Mouse (Mus musculus): ENCODE results near the gene Kank4. TPM values are rescaled to one million over a fixed set of nuclear protein-coding genes. Genes with fewer than 3 reads are reported as not detected.
A peak's percentile ranks its signal among the peaks of the same experiment; 100 is the strongest.
"Not testable (repeated sequence)": the region's sequence is repeated elsewhere in the genome, so short reads cannot be mapped to it uniquely, and the experiment has no call there.

Gene Kank4
- polyA plus RNA-seq, 1 experiment from 2014 or later, result 0.10 TPM

DNA sequence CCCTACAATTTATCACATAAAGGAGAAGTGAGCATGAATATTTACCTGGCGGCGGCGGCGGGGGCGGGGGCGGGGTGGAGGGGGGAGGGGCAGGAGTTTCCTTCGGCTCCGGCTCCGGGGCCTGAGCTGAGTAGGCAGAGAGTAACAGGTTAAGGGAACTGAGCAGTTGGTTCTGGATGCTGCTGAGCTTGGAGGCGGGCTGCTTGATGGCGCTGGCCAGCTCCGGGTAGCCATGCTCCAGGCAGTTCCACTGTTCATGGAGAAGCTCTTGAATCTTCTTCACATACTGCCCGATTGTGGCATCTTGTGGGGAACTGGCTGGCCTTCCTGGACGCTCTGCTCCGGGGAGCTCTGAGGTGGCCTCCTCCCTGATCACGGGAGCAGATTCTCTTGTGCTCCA is 39.1 kb downstream of the Kank4 start:
- no peak for DNase-seq (ENCODE audit: low spot score)

DNA sequence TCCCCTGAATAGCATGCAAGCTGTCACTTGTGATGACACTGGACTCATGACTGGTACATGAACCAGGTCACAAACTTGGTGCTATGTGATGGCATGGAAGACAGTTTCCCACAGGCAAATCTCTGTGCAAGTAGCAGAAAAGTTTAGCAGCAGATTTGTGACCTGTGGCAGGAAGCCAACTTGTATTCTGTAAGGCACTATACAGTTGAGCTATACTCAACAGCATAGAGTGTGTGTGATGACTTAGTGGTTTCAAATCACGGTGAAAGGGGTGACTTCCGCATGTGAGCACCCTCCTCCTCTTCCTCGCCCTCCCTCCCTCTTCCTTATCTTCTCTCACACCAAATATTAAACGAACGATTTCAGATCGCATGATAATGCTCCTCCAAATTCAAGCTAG is 39.9 kb downstream of the Kank4 start:
- no peak for DNase-seq (ENCODE audit: low spot score)

DNA sequence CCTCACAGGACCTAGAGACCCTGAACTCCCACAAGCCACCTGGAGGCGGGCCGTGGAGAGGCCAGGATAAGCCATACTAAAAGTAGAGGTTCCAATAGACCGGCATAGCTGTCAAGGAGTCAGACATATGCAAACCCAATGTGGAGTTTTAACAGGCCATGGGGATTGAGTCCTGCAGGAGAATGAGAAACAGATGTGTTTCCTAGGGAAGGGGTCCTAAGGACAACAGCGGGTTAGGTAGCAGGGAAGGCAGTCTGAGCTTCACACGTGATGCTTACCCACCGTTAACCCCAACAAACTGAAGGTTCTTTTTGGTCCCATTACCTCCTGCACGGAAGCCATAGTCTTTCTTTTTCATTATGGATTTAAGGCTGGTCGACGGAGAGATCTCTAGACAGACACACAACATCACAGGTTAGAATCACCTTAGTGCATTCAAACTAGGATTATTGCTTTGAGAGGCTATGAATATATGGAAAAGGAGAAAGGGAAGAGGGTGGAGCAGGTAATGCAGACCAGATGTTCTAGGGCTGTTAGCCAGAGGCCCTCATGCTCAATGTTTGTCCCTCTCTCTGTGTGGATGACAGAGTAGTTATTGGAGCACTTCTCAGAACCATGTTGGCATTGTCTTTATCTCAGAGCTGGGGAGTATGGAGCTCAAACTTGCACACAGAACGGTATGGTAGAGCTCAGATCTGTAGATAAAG is 40.5 kb downstream of the Kank4 start:
- no peak for DNase-seq (ENCODE audit: low spot score)

DNA sequence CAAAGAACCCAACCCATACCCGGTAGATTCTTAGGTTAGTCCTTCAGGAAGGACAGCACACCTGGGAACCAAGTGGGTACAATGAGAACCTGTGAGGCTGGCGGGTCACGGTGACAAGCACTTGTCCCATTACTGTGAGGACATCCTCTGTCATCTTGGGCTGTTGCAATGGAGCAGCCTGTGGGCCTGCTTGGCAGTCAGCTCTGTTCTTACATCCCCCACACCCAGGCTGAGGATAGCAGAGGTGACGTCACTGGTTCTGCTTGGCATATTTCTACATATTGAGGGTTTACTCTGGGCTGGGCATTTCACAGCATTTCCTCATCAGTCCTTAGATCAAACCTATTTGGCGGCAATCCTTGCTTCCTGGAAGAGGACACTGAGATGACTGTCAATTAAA is 43.6 kb downstream of the Kank4 start:
- no peak for DNase-seq (ENCODE audit: low spot score)

DNA sequence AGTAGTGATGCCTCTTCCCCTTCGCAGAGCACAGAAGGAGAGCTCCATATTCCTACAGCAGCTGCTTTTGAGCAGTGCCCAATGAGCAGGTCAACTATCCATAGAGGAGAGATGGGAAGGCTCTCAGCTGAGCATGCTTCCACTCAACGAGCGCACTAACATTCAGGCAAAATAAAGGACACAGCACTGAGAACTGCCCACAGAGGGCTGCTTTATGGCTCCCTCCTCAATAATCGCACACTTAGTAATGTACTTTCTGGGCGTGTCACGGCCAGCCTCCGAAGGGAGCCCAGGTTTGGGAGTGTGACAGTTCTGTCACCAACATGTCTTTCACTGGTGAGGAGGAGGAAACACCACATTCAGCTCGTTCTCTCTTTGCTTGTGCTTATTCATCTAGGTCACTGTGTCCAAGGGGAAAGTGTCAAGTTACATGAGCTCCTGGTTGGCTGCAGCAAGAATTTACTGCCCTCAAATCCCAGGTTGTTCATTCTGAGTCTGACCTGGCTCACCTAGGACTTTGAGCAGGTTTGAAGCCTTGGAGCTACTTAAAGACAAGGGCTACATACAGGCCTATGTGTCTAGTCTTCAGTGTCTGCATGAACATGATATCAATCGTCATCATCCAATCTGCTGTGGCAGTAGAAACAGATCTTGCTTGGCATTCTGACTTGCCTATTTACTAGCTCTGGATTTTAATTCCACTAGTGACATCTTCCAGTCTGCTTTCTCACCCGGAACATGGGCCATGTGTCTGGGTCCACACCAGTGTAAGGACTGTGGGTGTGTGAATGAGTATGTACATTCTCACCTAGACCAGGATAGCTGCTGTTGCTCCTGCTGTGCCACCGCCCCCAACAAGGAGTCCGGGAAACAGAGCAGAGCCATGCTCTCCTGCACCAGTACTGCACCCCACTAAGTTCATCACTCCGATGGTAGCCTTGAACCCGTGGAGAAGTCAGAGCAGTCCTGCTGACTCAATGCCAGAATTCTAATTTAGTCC is 49.9 kb downstream of the Kank4 start:
- DNase-seq (ENCODE audit: low spot score), result no peak

DNA sequence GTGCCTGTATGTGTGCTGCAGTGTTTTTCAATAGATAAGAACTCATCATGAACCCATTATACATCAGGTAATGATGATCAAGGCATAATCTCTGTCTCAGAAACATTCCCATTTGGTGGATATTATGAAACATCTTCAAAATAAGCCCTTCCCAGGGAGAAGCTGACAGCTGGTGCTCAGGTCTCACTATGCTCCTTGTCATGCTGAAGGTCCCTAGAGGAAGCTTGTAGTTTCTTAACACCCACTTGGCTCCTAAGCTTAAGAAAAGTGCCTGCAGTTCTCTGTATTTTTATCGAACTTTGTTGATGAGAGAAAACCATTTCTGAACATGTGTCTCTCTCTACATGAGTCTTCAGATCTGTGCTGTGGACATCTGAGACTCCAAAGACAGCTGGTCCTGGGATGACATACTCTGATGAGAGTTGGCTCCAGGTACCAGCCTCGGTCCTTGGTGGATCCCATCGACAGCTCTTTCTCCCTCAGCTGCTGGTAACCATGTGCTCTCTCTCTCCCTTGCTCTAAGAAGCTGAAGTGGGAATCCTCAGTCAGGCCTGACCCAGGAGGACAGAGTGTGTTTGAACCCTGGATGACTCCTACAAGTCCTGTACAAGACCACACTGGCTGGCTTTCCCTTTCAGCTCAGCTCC is 58.3 kb downstream of the Kank4 start:
- no peak for DNase-seq (ENCODE audit: low spot score)

DNA sequence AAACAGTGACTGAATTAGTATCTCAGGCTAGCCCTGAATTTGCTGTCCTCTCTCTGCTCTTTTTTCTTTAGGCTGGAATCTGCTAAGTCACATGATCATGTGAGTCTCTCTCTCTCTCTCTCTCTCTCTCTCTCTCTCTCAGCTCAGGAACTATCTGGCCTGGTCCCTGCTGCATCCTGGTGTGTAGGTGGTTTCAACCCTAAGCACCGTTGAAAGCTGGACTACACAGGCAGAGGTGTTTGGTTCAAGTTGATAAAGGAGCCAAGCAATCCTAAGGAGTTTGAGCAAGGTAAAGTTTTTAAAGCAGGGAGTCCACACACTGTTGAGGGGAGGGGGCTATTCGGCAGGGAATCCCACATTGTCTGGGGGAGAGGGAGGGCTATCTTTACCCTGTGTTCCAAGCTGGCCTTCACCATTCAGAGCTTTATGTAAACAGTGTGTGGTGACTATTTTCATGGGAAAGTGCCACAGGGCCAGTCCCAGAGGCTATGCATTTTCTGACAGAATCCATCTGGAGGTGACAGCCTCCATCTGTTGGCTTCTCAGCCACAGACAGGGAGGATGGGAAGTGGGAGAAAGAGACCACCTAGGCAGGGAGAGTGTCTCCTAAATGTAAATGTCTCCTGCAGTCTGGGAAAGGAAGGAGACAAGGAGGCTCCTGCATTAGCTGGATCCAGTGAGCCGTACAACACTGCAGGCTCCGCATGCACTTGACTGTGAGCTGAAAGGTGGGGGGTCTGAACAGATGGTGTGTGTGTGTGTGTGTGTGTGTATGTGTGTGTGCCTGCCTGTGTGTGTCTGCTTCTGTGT is 59.1 kb downstream of the Kank4 start:
- DNase-seq (ENCODE audit: low spot score), result no peak

DNA sequence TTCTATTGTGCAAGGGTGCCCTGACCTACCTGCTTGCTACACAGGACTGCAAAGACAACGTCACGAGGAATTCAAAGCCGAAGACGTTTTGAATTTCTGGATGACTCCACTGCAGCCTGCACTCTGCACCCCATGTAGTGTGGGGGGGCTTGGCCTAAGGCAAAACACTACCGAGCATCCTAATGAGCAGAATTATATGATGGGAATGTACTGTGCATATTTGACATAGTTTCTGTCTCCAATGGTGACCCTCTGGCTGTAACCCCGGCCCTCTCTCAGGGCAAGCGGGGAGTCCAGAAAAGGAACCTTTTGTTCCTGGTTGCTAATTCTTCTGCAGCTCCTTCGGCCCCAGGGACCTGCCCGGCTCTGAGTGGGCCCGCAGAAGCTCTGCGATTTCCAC is 61.2 kb downstream of the Kank4 start:
- no peak for DNase-seq (ENCODE audit: low spot score)

DNA sequence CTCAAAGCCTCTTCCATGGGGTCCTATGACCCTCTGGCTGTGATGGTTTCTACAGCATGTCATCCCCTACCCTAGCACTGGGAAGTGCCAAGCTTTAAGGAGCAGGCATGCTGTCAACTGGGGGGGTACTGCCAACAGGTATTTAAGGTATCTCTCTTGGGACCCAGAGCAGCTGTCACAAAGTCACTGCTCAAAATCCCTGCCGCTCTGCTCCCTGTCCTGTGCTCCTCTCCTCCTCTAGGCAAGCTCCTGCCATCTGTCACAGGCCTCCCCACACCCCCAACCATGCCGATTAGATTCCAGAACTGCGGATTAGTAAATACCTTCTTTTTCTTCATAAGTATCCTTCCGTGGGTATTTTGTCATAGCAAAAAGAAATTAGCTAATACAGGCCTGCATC is 62.9 kb downstream of the Kank4 start:
- DNase-seq (ENCODE audit: low spot score), result no peak

DNA sequence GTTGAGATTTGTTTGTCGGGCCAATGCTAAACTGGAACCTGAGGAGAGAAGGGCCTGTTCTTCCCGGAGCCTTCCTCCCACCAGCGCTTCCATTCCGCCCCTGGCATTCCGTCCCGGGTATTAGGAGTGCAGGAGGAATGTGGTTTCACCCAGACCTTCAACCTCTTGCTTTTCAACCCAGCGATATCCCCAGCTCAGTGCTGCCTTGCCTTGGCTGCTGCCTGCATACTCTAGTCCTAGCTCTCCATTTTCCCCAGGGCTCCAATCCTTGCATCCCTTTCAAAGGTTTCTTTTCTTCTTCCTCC is 73.5 kb downstream of the Kank4 start:
- DNase-seq (ENCODE audit: low spot score), result no peak

DNA sequence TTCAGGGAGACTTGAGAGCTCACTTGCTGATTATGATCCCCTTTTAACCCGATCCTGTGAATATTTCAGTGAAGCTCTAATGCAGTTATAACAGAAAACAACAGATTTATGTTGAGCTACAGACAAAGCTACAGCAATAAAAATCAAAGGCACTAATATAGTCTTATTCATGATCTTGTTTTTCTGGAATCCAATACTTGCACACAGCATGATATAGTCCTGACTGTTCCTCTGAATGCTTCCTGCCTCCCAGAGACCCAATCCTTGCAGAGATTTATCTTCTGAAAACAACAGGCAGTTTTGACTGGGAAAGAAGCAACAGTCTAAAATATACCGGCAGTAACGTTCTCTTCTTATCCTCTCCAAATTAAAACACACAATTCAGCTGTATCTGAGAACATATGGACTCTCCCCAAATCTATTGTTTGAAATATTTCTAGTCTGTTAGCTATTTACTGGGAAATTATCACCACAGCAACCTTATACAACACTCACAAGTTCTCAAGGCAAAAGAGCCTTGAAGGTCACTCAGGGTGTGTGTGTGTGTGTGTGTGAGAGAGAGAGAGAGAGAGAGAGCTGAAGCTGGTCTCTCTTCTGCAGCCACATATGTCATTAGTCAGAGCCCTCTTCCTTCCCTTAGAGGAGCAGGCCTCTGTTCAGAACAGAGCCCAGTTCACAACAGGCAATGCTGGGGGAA is 74.0 kb downstream of the Kank4 start:
- DNase-seq (ENCODE audit: low spot score), result no peak

DNA sequence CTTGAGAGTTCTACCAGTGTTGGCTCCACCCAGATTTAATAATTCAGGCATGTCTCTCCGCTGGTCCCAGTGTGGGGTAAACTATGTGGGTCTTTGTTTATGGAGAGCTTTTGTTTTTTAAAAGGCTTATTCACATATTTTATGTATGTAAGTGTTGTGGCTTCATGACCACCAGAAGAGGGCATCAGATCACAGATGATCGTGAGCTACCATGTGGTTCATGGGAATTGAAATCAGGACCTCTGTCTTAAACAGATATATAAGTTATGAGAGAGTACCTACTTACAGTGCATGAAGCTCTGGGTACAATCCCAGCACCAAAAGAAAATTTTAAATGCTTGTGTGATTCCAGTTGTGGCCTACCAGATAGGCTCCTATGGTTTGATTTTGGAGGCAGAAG is 77.6 kb downstream of the Kank4 start:
- no peak for DNase-seq (ENCODE audit: low spot score)

DNA sequence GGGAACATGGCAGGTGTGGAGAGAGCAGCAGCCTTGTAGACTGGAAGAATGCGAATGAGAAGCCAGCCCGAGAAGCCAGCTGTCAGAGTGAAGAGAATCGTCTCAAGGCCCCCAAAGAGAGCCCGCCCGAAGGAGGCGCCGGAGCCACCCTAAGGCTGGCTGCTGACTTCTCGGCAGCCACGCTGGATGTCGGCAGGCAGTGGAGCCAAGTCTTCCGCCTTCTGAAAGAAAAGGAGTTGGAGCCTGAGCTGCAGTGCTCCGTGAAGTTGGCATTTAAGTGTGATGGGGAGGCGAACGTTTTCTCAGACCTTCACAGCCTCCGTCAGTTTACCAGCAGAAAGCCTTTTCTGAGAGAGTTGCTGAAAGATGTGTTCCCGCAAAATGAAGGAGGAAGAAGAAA is 83.7 kb downstream of the Kank4 start:
- no peak for DNase-seq (ENCODE audit: low spot score)

DNA sequence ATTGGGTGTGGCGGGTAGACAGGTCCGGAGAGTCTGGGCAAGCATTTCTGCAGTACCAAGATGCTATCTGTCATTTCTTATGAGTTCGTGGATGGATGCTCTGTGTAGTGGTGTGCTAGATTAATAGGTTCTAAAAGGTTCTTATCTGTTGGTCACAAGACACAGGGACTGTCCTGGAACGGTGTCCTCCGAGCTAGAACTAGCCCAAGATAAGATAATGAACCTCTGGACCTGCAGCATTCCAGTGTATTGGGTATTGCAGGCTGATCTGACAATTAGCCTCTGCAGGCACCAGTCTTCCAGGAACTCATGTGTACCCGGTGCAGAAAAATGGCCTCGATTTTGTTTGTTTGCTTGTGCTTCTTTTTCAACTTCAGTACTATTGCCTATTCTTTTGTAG is 88.6 kb downstream of the Kank4 start:
- DNase-seq (ENCODE audit: low spot score), result no peak

DNA sequence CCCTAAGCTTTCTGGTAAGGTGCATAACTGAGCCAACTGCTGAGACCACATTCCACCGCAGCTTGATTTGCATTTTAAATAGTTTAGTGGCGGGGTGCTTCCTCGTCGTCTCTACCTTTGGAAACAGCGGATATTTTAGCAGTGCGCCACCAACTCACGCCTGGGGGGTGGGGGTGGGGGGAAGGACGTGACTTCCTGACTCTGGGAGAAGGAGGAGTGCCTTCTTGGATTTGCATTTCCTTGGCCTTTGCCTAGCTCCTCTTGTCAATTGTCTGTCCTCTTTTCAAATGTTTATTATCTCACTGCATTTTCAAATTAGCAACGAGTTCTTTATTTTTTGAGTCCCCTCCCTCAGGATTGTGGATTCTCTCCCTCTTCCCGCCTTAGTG is 89.4 kb downstream of the Kank4 start:
- no peak for DNase-seq (ENCODE audit: low spot score)

DNA sequence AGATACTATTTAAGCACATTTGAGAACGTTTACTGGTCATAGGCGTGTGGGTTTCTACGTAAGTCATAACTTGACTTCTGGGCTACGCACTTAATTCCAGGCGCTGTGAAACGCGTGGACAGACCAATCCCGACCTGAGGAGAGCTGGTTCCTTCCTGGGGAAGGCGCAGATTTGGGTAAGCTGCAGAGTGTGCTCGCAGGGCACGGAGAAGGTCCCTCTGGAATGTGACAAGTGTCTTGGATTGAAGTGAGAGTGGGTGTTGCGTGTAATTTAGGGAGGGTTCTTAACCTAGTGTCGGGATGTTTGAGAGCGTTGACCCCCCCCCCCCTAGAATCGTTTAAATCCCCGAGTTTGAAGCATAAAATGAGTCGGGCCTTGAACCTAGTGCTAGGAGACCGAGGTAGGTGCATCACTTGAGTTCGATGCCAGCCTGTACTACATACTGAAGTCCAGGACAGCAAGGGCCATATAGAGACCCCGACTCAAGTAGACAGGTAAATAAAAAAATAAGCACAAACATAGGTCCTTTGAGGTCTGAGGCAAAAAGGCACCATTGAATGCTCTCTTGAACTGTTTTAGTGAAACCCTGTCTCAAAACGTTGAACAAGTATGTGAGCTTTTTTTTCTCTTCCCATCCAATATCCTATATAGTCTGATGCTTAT is 89.9 kb downstream of the Kank4 start:
- DNase-seq (ENCODE audit: low spot score), result no peak

DNA sequence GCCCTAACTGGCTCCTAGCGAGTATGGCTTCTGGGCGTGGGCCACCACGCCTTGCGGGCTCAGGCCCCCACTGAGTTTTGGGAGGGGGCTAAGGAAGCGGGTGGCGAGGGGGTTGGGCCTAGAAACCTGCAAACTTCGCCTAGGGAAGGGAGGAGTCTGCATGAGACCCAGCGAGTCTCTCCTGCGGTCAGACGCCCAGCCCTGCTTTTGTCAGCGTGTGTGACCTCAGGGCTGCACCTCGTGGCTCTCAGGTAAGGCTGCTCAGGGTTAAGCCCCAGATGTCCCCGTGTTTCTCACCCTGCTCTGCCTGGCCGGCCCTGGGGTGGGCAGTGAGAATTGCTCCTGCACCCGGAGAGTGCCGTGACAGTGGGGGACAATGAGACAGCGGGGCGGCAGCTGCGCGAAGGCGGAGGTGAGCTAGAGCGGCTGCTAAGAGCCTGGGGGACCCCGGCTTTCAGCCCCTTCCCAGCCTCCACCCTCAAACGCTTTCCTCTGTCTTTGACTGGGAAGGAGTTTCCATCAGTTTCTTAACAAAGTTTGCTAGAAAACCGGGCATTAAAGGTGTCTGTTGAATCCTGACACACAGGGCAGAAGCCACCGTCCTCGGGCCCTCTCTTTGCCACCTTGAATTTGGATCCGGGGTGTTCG is 90.6 kb downstream of the Kank4 start, which contains the start of gene L1td1:
TSS of gene L1td1 (plus strand) at position 145 of the 648 bp plus-strand sequence.
- no peak for DNase-seq (ENCODE audit: low spot score)

DNA sequence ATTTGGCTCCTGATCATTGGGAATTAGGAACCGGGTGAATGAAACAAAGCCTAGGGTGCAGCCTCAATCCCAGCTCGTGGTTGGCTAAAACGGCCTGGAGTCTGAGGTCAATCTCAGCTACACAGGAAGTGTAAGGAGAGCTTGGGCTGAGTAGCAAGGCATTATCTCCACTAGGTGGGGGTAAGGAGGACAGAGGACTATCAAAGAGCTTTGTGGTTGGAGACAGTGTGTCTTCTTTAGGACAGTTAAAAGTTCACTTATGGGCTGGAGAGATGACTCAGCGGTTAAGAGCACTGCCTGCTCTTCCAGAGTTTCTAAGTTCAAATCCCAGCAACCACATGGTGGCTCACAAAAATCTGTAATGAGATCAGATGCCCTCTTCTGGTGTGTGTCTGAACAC is 91.9 kb downstream of the Kank4 start:
- no peak for DNase-seq (ENCODE audit: low spot score)

DNA sequence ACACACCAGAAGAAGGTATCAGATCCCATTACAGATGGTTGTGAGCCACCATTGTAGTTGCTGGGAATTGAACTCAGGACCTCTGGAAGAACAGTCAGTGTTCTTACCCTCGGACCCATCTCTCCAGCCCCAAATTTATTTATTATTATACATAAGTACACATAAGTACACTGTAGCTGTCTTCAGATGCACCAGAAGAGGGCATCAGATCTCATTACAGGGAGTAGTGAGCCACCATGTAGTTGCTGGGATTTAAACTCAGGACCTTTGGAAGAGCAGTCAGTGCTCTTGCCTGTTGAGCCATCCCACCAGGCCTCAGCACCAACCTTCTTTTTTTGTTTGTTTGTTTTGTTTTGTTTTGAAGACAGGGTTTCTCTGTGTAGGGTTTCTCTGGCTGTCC is 92.7 kb downstream of the Kank4 start:
- not testable (repeated sequence) for DNase-seq (ENCODE audit: low spot score)

DNA sequence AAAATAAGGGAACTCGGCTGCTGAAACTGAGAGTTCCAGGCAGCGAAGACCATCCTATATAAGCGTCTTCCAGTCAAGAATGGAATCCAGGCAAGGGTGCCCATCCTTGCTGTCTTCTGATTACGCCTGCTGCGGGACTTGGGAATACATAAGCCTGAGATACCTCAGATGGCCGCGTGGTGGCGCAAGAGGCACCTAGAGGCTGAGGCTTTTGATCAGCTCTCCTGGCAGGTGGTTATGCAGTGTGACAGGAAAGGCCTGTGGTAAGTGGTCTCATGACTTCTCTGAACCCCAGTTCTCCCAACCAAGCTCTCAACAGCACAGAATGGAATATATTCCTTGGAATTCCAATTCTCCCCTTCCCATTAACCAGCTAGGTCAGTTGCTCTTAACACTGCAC is 94.9 kb downstream of the Kank4 start:
- DNase-seq (ENCODE audit: low spot score), result peak; percentile 69

Measured in thymus, postnatal 0 days (tissue).